Mouse (Mus musculus): Measurements from ENCODE around the gene Zfp346. TPM values are rescaled to one million over a fixed set of nuclear protein-coding genes. Genes with fewer than 3 reads are reported as not detected.

The Zfp346 gene
- polyA plus RNA-seq, 1 experiment from 2014 or later, result 25.0 TPM

DNA sequence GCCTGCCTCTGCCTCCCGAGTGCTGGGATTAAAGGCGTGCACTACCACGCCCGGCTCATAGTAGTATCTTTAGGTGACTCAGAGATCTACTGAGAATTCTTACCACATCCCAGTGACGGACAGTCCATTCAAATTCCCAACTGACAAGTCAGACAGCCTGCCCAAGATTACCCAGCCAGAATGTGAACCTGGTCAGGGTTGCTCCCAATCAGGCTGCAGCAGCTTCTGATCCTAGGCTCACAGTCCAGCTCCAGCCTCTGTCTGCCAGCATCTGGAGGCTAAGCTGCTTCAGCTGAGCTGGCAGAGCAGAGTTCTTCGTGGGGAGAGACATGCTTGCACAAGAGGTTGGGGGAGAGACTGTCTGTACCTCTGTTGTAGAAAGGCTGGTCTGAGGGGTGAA, 78.3 kb downstream of the Zfp346 start:
- Histone ChIP-seq H3K36me3 (ENCODE audit: insufficient read depth) (no peaks in the 10 kb centered on the region), H3K4me3 (ENCODE audit: low read depth, low read length) (no peak overlapping the region), H3K27me3 (ENCODE audit: insufficient read depth, low read length) (no peaks in the 10 kb centered on the region), H3K4me1 (ENCODE audit: insufficient read depth) (no peaks in the 10 kb centered on the region), H3K9me3 (ENCODE audit: low read depth, low read length) (no peaks in the 10 kb centered on the region), H3K9ac (no peak overlapping the region), H3K27ac (ENCODE audit: low read depth) (no peak overlapping the region), H3K4me2 (no peak overlapping the region)
- DNase-seq, result no peak
- whole genome bisulfite sequencing, result 80% methylated on average over 6 of the region's 6 CpGs
- no peak; the same call in 1 of the 2 replicates for ATAC-seq (ENCODE audit: insufficient read depth)
- TF ChIP-seq CTCF (IDR thresholded peaks at IDR 0.05; ENCODE audit: low read depth), result no peak

Other genes starting within 250 kb of the Zfp346 start
- 6.5 and 7.5 TPM in 2 replicates for gene Unc5a, start 155.9 kb upstream of the Zfp346 start, polyA plus RNA-seq (2014; fragmentation: Nextera tagmentation; extraction: Ambion mirVana)
- 1.1 and 1.2 TPM in 2 replicates for gene Hk3, start 83.9 kb upstream of the Zfp346 start, polyA plus RNA-seq (2014; fragmentation: Nextera tagmentation; extraction: Ambion mirVana)
- 29.8 and 32.1 TPM in 2 replicates for gene Uimc1, start 5.0 kb upstream of the Zfp346 start, polyA plus RNA-seq (2014; fragmentation: Nextera tagmentation; extraction: Ambion mirVana)
- gene Gm17617, start 28.2 kb downstream of the Zfp346 start, polyA plus RNA-seq (2014; fragmentation: Nextera tagmentation; extraction: Ambion mirVana), result not detected in 2 replicates
- 14.6 and 17.3 TPM in 2 replicates for gene Fgfr4, start 47.3 kb downstream of the Zfp346 start, polyA plus RNA-seq (2014; fragmentation: Nextera tagmentation; extraction: Ambion mirVana)
- gene Nsd1, start 104.5 kb downstream of the Zfp346 start, polyA plus RNA-seq (2014; fragmentation: Nextera tagmentation; extraction: Ambion mirVana), result 70.0 and 80.7 TPM in 2 replicates
- 546 and 576 TPM in 2 replicates for gene Prelid1, start 215.2 kb downstream of the Zfp346 start, polyA plus RNA-seq (2014; fragmentation: Nextera tagmentation; extraction: Ambion mirVana)
- 74.1 and 80.9 TPM in 2 replicates for gene Rab24, start 216.6 kb downstream of the Zfp346 start, polyA plus RNA-seq (2014; fragmentation: Nextera tagmentation; extraction: Ambion mirVana)
- gene Mxd3, start 224.5 kb downstream of the Zfp346 start, polyA plus RNA-seq (2014; fragmentation: Nextera tagmentation; extraction: Ambion mirVana), result 45.6 and 46.2 TPM in 2 replicates

Data from lung, embryonic 14.5 days (tissue).